Mouse (Mus musculus): ENCODE data around the gene Pdlim5.

GRCm38 (mm10) chr3:142368411-142368810 lies 27.1 kb downstream of the Pdlim5 start:
- TF ChIP-seq HCFC1 (IDR thresholded peaks at IDR 0.05; ENCODE audit: borderline replicate concordance, insufficient read depth, low read length) (no peak), ZNF384 (IDR thresholded peaks at IDR 0.05; ENCODE audit: low read depth, low read length) (no peak), MAFK (IDR thresholded peaks at IDR 0.05; ENCODE audit: insufficient read depth, low read depth, low read length) (no peak), ZC3H11A (IDR thresholded peaks at IDR 0.05; ENCODE audit: borderline replicate concordance, low read depth, low read length) (no peak)
